Mouse (Mus musculus): Measurements from ENCODE around the gene Atp8b4. TPM values are rescaled to one million over a fixed set of nuclear protein-coding genes. Genes with fewer than 3 reads are reported as not detected.

Atp8b4 gene
- polyA plus RNA-seq, 1 experiment from 2014 or later: 1.3 TPM

DNA sequence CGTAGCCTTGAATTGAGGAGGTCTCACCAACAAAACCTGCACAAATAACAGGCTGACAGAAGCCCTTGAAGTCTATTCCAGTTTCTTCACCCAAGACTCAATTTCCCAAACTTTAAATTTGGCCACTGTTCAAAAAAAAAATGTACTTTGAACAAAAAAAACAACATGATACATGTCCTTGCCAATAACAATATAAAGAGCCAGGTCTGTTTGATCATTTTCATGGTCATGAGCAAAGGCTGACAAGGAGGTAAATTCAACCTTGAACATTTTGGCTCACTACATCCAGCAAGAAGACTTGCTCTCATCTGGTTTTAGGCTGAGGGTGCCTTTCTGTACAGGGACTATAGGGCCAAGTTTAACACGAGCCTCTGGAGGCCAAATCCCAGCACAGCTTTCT lies 83.7 kb downstream of the Atp8b4 start:
- WGBS: 81% methylated on average over 2 of the region's 2 CpGs
- no peak for DNase-seq (ENCODE audit: low spot score)

GRCm38 (mm10) chr2:126415981-126416380 lies 84.5 kb downstream of the Atp8b4 start:
- DNase-seq (ENCODE audit: low spot score): no peak

More for the DNA sequence above, 83.7 kb downstream of the Atp8b4 start:
- Histone ChIP-seq H3K36me3 (replicated peaks) (no peaks in the 10 kb centered on the region), H3K9me3 (no peaks in the 10 kb centered on the region), H3K27ac (replicated peaks) (no peak overlapping the region), H3K4me3 (no peak overlapping the region), H3K27me3 (replicated peaks; ENCODE audit: low read depth, poor library complexity, severe bottlenecking) (no peaks in the 10 kb centered on the region), H3K4me1 (no peaks in the 10 kb centered on the region)

GRCm38 (mm10) chr2:126412759-126413158 lies 87.7 kb downstream of the Atp8b4 start:
- Histone ChIP-seq H3K27ac (replicated peaks) (no peak overlapping the region), H3K4me3 (no peak overlapping the region), H3K27me3 (replicated peaks; ENCODE audit: low read depth, poor library complexity, severe bottlenecking) (no peaks in the 10 kb centered on the region), H3K4me1 (no peaks in the 10 kb centered on the region), H3K9me3 (no peaks in the 10 kb centered on the region), H3K36me3 (replicated peaks) (no peaks in the 10 kb centered on the region)
- no peak for DNase-seq (ENCODE audit: low spot score)

More at GRCm38 (mm10) chr2:126415981-126416380, 84.5 kb downstream of the Atp8b4 start:
- 81% methylated on average over 4 of the region's 4 CpGs for WGBS
- Histone ChIP-seq H3K27me3 (replicated peaks; ENCODE audit: low read depth, poor library complexity, severe bottlenecking) (no peaks in the 10 kb centered on the region), H3K4me3 (no peak overlapping the region), H3K9me3 (no peaks in the 10 kb centered on the region), H3K36me3 (replicated peaks) (no peaks in the 10 kb centered on the region), H3K27ac (replicated peaks) (no peak overlapping the region), H3K4me1 (no peaks in the 10 kb centered on the region)

- H3K27ac ChIP-seq (replicated peaks): no peak overlapping the region
- no peaks in the 10 kb centered on the region for H3K4me1 ChIP-seq
- H3K27me3 ChIP-seq (replicated peaks; ENCODE audit: low read depth, poor library complexity, severe bottlenecking): no peaks in the 10 kb centered on the region
- WGBS: 89% methylated on average over 2 of the region's 2 CpGs
- H3K36me3 ChIP-seq (replicated peaks): no peaks in the 10 kb centered on the region
- DNase-seq (ENCODE audit: low spot score): no peak
- H3K9me3 ChIP-seq: no peaks in the 10 kb centered on the region
- no peak overlapping the region for H3K4me3 ChIP-seq
Measured at GRCm38 (mm10) chr2:126399454-126399853, 101.0 kb downstream of the Atp8b4 start.

DNA sequence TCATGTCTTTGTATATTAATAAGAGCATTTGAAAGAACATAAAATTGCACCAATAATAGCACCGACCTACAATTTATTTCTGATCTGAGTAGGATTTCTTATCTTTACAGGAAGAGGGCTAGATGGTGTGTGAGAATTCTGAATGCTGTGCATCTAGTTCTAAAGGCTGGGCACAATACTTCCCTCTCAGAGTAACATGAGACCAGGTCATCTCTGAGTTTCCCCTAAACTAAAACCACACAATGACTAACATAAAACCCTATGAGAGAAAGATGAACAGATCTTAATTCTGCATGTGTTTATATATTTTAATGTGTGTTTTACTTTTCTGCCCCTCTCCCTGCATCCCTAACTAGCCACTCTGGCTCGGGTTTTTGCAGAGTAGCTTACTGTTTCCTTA lies 101.5 kb downstream of the Atp8b4 start:
- H3K9me3 ChIP-seq: no peaks in the 10 kb centered on the region
- whole genome bisulfite sequencing: 75% methylated on average over 2 of the region's 2 CpGs
- H3K36me3 ChIP-seq (replicated peaks): no peaks in the 10 kb centered on the region
- no peak overlapping the region for H3K27ac ChIP-seq (replicated peaks)
- H3K4me1 ChIP-seq: no peaks in the 10 kb centered on the region
- DNase-seq (ENCODE audit: low spot score): no peak
- H3K27me3 ChIP-seq (replicated peaks; ENCODE audit: low read depth, poor library complexity, severe bottlenecking): no peaks in the 10 kb centered on the region
- no peak overlapping the region for H3K4me3 ChIP-seq

DNA sequence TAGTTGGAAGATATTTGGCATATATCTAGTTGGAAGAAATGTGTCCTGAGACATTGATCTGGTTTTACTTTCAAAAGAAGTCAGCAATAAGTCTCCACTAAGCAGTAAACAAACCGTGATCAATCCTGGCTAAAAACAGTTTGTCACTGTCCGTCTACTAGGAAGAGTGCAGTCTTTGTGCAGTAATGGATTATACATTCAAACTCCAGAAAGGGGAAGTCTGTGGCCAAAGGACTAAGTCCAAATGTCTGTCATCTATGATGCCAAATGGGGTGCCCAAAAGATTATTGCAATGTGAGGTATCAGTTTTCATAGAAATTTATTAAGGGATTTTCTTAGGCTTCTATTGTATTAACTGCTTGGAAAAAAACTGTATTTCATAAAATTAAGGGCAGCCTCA lies 102.3 kb downstream of the Atp8b4 start:
- Histone ChIP-seq H3K9me3 (no peaks in the 10 kb centered on the region), H3K36me3 (replicated peaks) (no peaks in the 10 kb centered on the region), H3K27ac (replicated peaks) (no peak overlapping the region), H3K4me1 (no peaks in the 10 kb centered on the region), H3K27me3 (replicated peaks; ENCODE audit: low read depth, poor library complexity, severe bottlenecking) (no peaks in the 10 kb centered on the region), H3K4me3 (no peak overlapping the region)
- DNase-seq (ENCODE audit: low spot score): no peak
- 87% methylated on average over 2 of the region's 2 CpGs for WGBS

DNA sequence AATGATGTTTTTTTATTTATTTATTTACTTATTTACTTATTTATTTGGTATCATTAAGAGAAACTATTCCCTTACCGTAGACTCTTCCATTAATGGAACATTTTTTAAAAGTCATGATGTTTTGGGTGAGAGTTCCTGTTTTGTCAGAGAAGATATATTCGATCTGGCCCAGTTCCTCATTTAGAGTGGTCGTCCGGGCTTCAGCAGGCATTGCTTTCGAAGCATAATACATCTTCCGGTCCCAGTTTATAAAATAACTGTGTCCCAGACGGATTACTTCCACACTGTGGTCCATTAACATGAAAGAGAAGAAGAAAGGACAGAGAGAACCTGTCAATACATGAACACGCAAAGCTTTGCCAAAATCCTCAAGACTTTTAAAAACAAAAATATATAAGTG lies 103.0 kb downstream of the Atp8b4 start:
- Histone ChIP-seq H3K27me3 (replicated peaks; ENCODE audit: low read depth, poor library complexity, severe bottlenecking) (no peaks in the 10 kb centered on the region), H3K36me3 (replicated peaks) (no peaks in the 10 kb centered on the region), H3K4me1 (no peaks in the 10 kb centered on the region), H3K9me3 (no peaks in the 10 kb centered on the region), H3K27ac (replicated peaks) (no peak overlapping the region), H3K4me3 (no peak overlapping the region)
- 85% methylated on average over 8 of the region's 8 CpGs for WGBS
- DNase-seq (ENCODE audit: low spot score): no peak

- Histone ChIP-seq H3K27ac (replicated peaks) (no peak overlapping the region), H3K4me3 (no peak overlapping the region), H3K9me3 (no peaks in the 10 kb centered on the region), H3K27me3 (replicated peaks; ENCODE audit: low read depth, poor library complexity, severe bottlenecking) (no peaks in the 10 kb centered on the region), H3K36me3 (replicated peaks) (no peaks in the 10 kb centered on the region), H3K4me1 (no peaks in the 10 kb centered on the region)
- WGBS: 69% methylated on average over 2 of the region's 2 CpGs
- no peak for DNase-seq (ENCODE audit: low spot score)
Measured at GRCm38 (mm10) chr2:126394924-126395323, 105.5 kb downstream of the Atp8b4 start.

DNA sequence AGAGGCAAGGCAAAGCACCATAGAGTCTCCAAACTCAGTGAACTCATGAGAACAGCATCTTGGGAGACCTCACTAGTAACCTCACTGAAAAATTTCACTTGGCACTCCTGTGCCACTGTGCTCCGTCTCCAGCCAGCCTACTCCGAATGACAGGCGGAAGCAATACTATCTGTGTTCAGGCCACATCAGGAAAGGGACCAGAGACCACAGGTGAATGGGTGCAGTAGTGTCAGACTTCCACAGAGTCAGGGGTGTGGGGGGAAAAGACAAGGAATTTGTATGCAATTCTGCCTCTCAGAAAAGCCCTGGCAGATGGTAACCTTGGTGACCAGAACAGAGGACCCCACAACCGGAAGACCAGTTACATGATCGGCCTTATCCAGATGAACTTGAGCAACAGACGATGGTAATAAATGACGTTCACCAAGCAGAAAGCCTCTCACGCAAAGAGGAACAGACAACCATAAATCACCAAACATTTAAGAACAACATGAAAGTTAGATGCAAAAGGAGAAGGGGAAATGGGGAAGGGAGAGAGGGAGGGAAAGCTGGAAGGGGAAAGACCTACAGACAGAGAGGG lies 112.9 kb downstream of the Atp8b4 start:
- no peaks in the 10 kb centered on the region for H3K27me3 ChIP-seq (replicated peaks; ENCODE audit: low read depth, poor library complexity, severe bottlenecking)
- no peaks in the 10 kb centered on the region for H3K9me3 ChIP-seq
- 92% methylated on average over 8 of the region's 8 CpGs for whole genome bisulfite sequencing
- no peaks in the 10 kb centered on the region for H3K4me1 ChIP-seq
- H3K4me3 ChIP-seq: no peak overlapping the region
- no peak for DNase-seq (ENCODE audit: low spot score)
- H3K27ac ChIP-seq (replicated peaks): no peak overlapping the region
- no peaks in the 10 kb centered on the region for H3K36me3 ChIP-seq (replicated peaks)

DNA sequence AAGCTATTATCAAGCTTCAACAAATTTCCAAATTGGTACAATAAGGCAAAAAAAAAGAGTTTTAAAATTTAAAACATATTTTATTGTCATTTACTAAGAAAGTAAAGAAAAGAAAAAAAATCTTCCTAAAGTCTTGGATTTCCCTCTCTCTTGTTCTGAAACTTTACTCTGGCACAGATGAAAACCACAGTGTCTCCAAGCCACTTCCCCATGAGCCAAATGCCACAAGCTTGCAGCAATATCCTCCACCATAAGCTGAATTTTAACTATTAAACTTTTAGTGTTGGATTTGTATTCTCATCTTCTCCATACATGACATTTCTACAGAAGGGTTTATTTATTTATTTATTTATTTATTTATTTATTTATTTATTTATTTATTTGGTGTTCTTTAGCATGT lies 114.4 kb downstream of the Atp8b4 start:
- Histone ChIP-seq H3K36me3 (replicated peaks) (no peaks in the 10 kb centered on the region), H3K27ac (replicated peaks) (no peak overlapping the region), H3K4me1 (no peaks in the 10 kb centered on the region), H3K4me3 (no peak overlapping the region), H3K27me3 (replicated peaks; ENCODE audit: low read depth, poor library complexity, severe bottlenecking) (no peaks in the 10 kb centered on the region), H3K9me3 (no peaks in the 10 kb centered on the region)
- DNase-seq (ENCODE audit: low spot score): no peak

DNA sequence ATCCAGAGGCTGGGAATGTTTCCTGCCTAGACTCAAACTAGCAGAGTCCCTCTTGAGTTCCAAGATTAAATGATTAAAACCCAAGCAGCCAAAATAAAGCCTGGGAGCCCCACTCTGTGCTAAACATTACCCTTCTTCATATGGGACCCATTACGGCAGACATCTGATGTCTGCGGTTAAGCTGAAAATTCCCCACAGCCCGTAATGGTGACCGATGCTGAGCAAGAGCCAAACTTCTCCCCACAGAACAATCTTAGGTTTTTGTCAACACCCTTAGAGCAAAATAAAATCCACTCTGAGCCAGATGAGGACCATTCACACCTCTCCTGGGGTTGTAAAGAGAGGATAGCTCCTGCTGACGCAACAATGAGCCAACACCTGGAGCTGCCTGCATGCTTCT lies 120.2 kb downstream of the Atp8b4 start:
- 86% methylated on average over 5 of the region's 5 CpGs for WGBS

GRCm38 (mm10) chr2:126371634-126372033 lies 128.8 kb downstream of the Atp8b4 start:
- no peaks in the 10 kb centered on the region for H3K9me3 ChIP-seq
- no peaks in the 10 kb centered on the region for H3K27me3 ChIP-seq (replicated peaks; ENCODE audit: low read depth, poor library complexity, severe bottlenecking)
- no peaks in the 10 kb centered on the region for H3K4me1 ChIP-seq
- no peak overlapping the region for H3K27ac ChIP-seq (replicated peaks)
- no peaks in the 10 kb centered on the region for H3K36me3 ChIP-seq (replicated peaks)
- H3K4me3 ChIP-seq: no peak overlapping the region
- DNase-seq (ENCODE audit: low spot score): no peak
- WGBS: 88% methylated on average over 8 of the region's 8 CpGs

More for the DNA sequence above, 120.2 kb downstream of the Atp8b4 start:
- no peaks in the 10 kb centered on the region for H3K4me1 ChIP-seq
- H3K27me3 ChIP-seq (replicated peaks; ENCODE audit: low read depth, poor library complexity, severe bottlenecking): no peaks in the 10 kb centered on the region
- DNase-seq (ENCODE audit: low spot score): no peak
- H3K36me3 ChIP-seq (replicated peaks): no peaks in the 10 kb centered on the region
- H3K27ac ChIP-seq (replicated peaks): no peak overlapping the region
- H3K4me3 ChIP-seq: no peak overlapping the region
- no peaks in the 10 kb centered on the region for H3K9me3 ChIP-seq

- H3K4me1 ChIP-seq: no peaks in the 10 kb centered on the region
- no peaks in the 10 kb centered on the region for H3K27me3 ChIP-seq (replicated peaks; ENCODE audit: low read depth, poor library complexity, severe bottlenecking)
- H3K27ac ChIP-seq (replicated peaks): no peak overlapping the region
- no peak overlapping the region for H3K4me3 ChIP-seq
- 53% methylated on average over 4 of the region's 4 CpGs for WGBS
- DNase-seq (ENCODE audit: low spot score): no peak
- H3K36me3 ChIP-seq (replicated peaks): no peaks in the 10 kb centered on the region
- no peaks in the 10 kb centered on the region for H3K9me3 ChIP-seq
Measured at GRCm38 (mm10) chr2:126369815-126370214, 130.7 kb downstream of the Atp8b4 start.

All from embryonic facial prominence, embryonic 10.5 days (tissue).